Mouse (Mus musculus) ES-Bruce4 (cell line): ENCODE results near the gene Shisa8.

Experiments used
- CTCF ChIP-seq: IDR thresholded peaks from one replicate; pipeline ENCODE4 v1.8.1; 2011; ENCODE audit warnings: low read depth, low read length
- EP300 ChIP-seq: IDR thresholded peaks from 2 replicates; pipeline ENCODE4 v1.6.1; 2011; ENCODE audit warnings: low read depth, low read length; ENCODE audit not compliant: insufficient read depth
- POLR2A ChIP-seq: IDR thresholded peaks from one replicate; pipeline ENCODE4 v1.8.1; 2011; ENCODE audit warnings: low read length; ENCODE audit not compliant: insufficient read depth

- TF ChIP-seq CTCF (no peak), POLR2A (no peak), EP300 (no peak)
Measured at GRCm38 (mm10) chr15:82252097-82252496, 39.5 kb upstream of the Shisa8 start, which contains the start of gene 1500009C09Rik.
